Mouse (Mus musculus): ENCODE results near the gene Dync2h1. TPM values are rescaled to one million over a fixed set of nuclear protein-coding genes. Genes with fewer than 3 reads are reported as not detected.
"Not testable (repeated sequence)": the region's sequence is repeated elsewhere in the genome, so short reads cannot be mapped to it uniquely, and the experiment has no call there.

The Dync2h1 gene
- polyA plus RNA-seq (2015; fragmentation: Nextera tagmentation; extraction: Ambion mirVana), result 22.0 and 23.2 TPM in 2 replicates

GRCm38 (mm10) chr9:7184172-7184896 is at the start of gene Dync2h1, which contains the start of gene Dcun1d5:
Dync2h1 (minus strand) TSS chr9:7184446.
Dcun1d5 (plus strand) TSS chr9:7184520.
- WGBS, result under 1% methylated on average over 61 of the region's 62 CpGs

GRCm38 (mm10) chr9:7221460-7221859 is 37.2 kb upstream of the Dync2h1 start:
- H3K9ac ChIP-seq, result no peak overlapping the region
- no peak overlapping the region for H3K4me2 ChIP-seq
- H3K9me3 ChIP-seq, result no peaks in the 10 kb centered on the region
- ATAC-seq (ENCODE audit: low FRiP score), result no peak
- no peaks in the 10 kb centered on the region for H3K27me3 ChIP-seq
- no peaks in the 10 kb centered on the region for H3K4me1 ChIP-seq (replicated peaks)
- WGBS, result 82% methylated on average over 7 of the region's 7 CpGs
- H3K4me3 ChIP-seq, result no peak overlapping the region
- no peak overlapping the region for H3K27ac ChIP-seq
- peaks cover 7% of the 10 kb centered on the region for H3K36me3 ChIP-seq

More at GRCm38 (mm10) chr9:7184172-7184896, at the start of gene Dync2h1, which contains the start of gene Dcun1d5:
- Histone ChIP-seq H3K4me1 (replicated peaks) (peaks cover 22% of the 10 kb centered on the region), H3K9ac (peak within 1 kb of the TSS; percentile 94), H3K36me3 (no peaks in the 10 kb centered on the region), H3K9me3 (no peaks in the 10 kb centered on the region), H3K27ac (peak within 1 kb of the TSS; percentile 94), H3K27me3 (no peaks in the 10 kb centered on the region), H3K4me2 (peak within 1 kb of the TSS; percentile 92), H3K4me3 (peak within 1 kb of the TSS; percentile 99)
- peak; percentile 99 for ATAC-seq (ENCODE audit: low FRiP score)

- Histone ChIP-seq H3K36me3 (peaks cover 7% of the 10 kb centered on the region), H3K27me3 (no peaks in the 10 kb centered on the region), H3K4me1 (replicated peaks) (no peaks in the 10 kb centered on the region), H3K27ac (no peak overlapping the region), H3K4me2 (no peak overlapping the region), H3K9ac (no peak overlapping the region), H3K9me3 (no peaks in the 10 kb centered on the region), H3K4me3 (no peak overlapping the region)
- WGBS, result 91% methylated on average over 5 of the region's 5 CpGs
- no peak for ATAC-seq (ENCODE audit: low FRiP score)
These were observed 36.8 kb upstream of the Dync2h1 start for GRCm38 (mm10) chr9:7221024-7221423.

GRCm38 (mm10) chr9:7216240-7216639 is 32.0 kb upstream of the Dync2h1 start:
- H3K27ac ChIP-seq, result no peak overlapping the region
- H3K9ac ChIP-seq, result no peak overlapping the region
- H3K4me3 ChIP-seq, result no peak overlapping the region
- peaks cover 30% of the 10 kb centered on the region for H3K36me3 ChIP-seq
- H3K27me3 ChIP-seq, result no peaks in the 10 kb centered on the region
- no peak overlapping the region for H3K4me2 ChIP-seq
- no peaks in the 10 kb centered on the region for H3K9me3 ChIP-seq
- no peak for ATAC-seq (ENCODE audit: low FRiP score)
- H3K4me1 ChIP-seq (replicated peaks), result no peaks in the 10 kb centered on the region
- WGBS, result 36% methylated on average over 2 of the region's 2 CpGs

GRCm38 (mm10) chr9:7190694-7191093 is 6.4 kb upstream of the Dync2h1 start:
- not testable (repeated sequence) for H3K4me3 ChIP-seq; H3K27me3 ChIP-seq; H3K9ac ChIP-seq; ATAC-seq (ENCODE audit: low FRiP score); H3K9me3 ChIP-seq; H3K4me1 ChIP-seq (replicated peaks); H3K27ac ChIP-seq; H3K4me2 ChIP-seq
- WGBS, result 98% methylated on average over 3 of the region's 3 CpGs
- peaks cover 12% of the 10 kb centered on the region for H3K36me3 ChIP-seq

GRCm38 (mm10) chr9:7184897-7185291 is 648 bp upstream of the Dync2h1 start:
- WGBS, result under 1% methylated on average over 28 of the region's 31 CpGs
- H3K4me2 ChIP-seq, result peak overlapping the region; percentile 92
- peak overlapping the region; percentile 99 for H3K4me3 ChIP-seq
- peaks cover under 1% of the 10 kb centered on the region; the same call in 1 of the 2 replicates for H3K36me3 ChIP-seq
- peak overlapping the region; percentile 94 for H3K9ac ChIP-seq
- H3K27me3 ChIP-seq, result no peaks in the 10 kb centered on the region
- peaks cover 22% of the 10 kb centered on the region for H3K4me1 ChIP-seq (replicated peaks)
- H3K27ac ChIP-seq, result peak overlapping the region; percentile 94
- peak; percentile 85 for ATAC-seq (ENCODE audit: low FRiP score)
- H3K9me3 ChIP-seq, result no peaks in the 10 kb centered on the region

GRCm38 (mm10) chr9:7176618-7177610 is 7.3 kb downstream of the Dync2h1 start:
- WGBS, result 9% methylated on average over 41 of the region's 41 CpGs
- H3K4me1 ChIP-seq (replicated peaks), result peaks cover 12% of the 10 kb centered on the region

GRCm38 (mm10) chr9:7173756-7174155 is 10.5 kb downstream of the Dync2h1 start:
- Histone ChIP-seq H3K4me1 (replicated peaks) (peaks cover 12% of the 10 kb centered on the region), H3K4me3 (no peak overlapping the region), H3K27me3 (no peaks in the 10 kb centered on the region), H3K9ac (no peak overlapping the region), H3K4me2 (no peak overlapping the region), H3K27ac (no peak overlapping the region), H3K9me3 (no peaks in the 10 kb centered on the region), H3K36me3 (peaks cover 20% of the 10 kb centered on the region)
- WGBS, result 96% methylated on average over 1 of the region's 1 CpGs
- no peak for ATAC-seq (ENCODE audit: low FRiP score)

More at GRCm38 (mm10) chr9:7176618-7177610, 7.3 kb downstream of the Dync2h1 start:
- H3K4me2 ChIP-seq, result peak overlapping the region; percentile 66
- H3K27me3 ChIP-seq, result no peaks in the 10 kb centered on the region
- H3K4me3 ChIP-seq, result peak overlapping the region; percentile 64
- peak overlapping the region; percentile 76 for H3K9ac ChIP-seq
- peaks cover 10% of the 10 kb centered on the region for H3K36me3 ChIP-seq
- ATAC-seq (ENCODE audit: low FRiP score), result peak; percentile 100
- H3K27ac ChIP-seq, result peak overlapping the region; percentile 13; the same call in 1 of the 2 replicates
- no peaks in the 10 kb centered on the region for H3K9me3 ChIP-seq

- Histone ChIP-seq H3K9me3 (no peaks in the 10 kb centered on the region), H3K27me3 (no peaks in the 10 kb centered on the region), H3K4me2 (no peak overlapping the region), H3K9ac (no peak overlapping the region), H3K4me1 (replicated peaks) (no peaks in the 10 kb centered on the region), H3K4me3 (no peak overlapping the region), H3K36me3 (peaks cover 47% of the 10 kb centered on the region), H3K27ac (no peak overlapping the region)
- ATAC-seq (ENCODE audit: low FRiP score), result no peak
- 94% methylated on average over 6 of the region's 6 CpGs for WGBS
These were observed 16.8 kb downstream of the Dync2h1 start for GRCm38 (mm10) chr9:7167339-7167998.

GRCm38 (mm10) chr9:7160688-7161087 is 23.6 kb downstream of the Dync2h1 start:
- Histone ChIP-seq H3K4me3 (no peak overlapping the region), H3K27ac (no peak overlapping the region), H3K27me3 (no peaks in the 10 kb centered on the region), H3K36me3 (peaks cover 58% of the 10 kb centered on the region), H3K4me2 (no peak overlapping the region), H3K9ac (no peak overlapping the region), H3K9me3 (no peaks in the 10 kb centered on the region), H3K4me1 (replicated peaks) (no peaks in the 10 kb centered on the region)
- WGBS, result 89% methylated on average over 5 of the region's 5 CpGs
- no peak for ATAC-seq (ENCODE audit: low FRiP score)

GRCm38 (mm10) chr9:7159718-7160117 is 24.5 kb downstream of the Dync2h1 start:
- H3K27ac ChIP-seq, result no peak overlapping the region
- peaks cover 61% of the 10 kb centered on the region for H3K36me3 ChIP-seq
- no peak for ATAC-seq (ENCODE audit: low FRiP score)
- no peak overlapping the region for H3K4me3 ChIP-seq
- H3K27me3 ChIP-seq, result no peaks in the 10 kb centered on the region
- no peaks in the 10 kb centered on the region for H3K9me3 ChIP-seq
- no peaks in the 10 kb centered on the region for H3K4me1 ChIP-seq (replicated peaks)
- H3K9ac ChIP-seq, result no peak overlapping the region
- WGBS, result 88% methylated on average over 3 of the region's 3 CpGs
- no peak overlapping the region for H3K4me2 ChIP-seq

- Histone ChIP-seq H3K9ac (no peak overlapping the region), H3K9me3 (no peaks in the 10 kb centered on the region), H3K36me3 (peaks cover 58% of the 10 kb centered on the region), H3K4me2 (no peak overlapping the region), H3K4me3 (no peak overlapping the region), H3K4me1 (replicated peaks) (no peaks in the 10 kb centered on the region), H3K27ac (no peak overlapping the region), H3K27me3 (no peaks in the 10 kb centered on the region)
- no peak for ATAC-seq (ENCODE audit: low FRiP score)
- 96% methylated on average over 7 of the region's 7 CpGs for WGBS
These were observed 25.6 kb downstream of the Dync2h1 start for GRCm38 (mm10) chr9:7158605-7159004.

Measured in hindbrain, embryonic 13.5 days (tissue).